Mouse (Mus musculus): Measurements from ENCODE around the gene Endod1. TPM values are rescaled to one million over a fixed set of nuclear protein-coding genes. Genes with fewer than 3 reads are reported as not detected.
"Not testable (repeated sequence)": the region's sequence is repeated elsewhere in the genome, so short reads cannot be mapped to it uniquely, and the experiment has no call there.

Gene Endod1
- polyA plus RNA-seq, 1 experiment from 2014 or later, result 9.5 TPM

DNA sequence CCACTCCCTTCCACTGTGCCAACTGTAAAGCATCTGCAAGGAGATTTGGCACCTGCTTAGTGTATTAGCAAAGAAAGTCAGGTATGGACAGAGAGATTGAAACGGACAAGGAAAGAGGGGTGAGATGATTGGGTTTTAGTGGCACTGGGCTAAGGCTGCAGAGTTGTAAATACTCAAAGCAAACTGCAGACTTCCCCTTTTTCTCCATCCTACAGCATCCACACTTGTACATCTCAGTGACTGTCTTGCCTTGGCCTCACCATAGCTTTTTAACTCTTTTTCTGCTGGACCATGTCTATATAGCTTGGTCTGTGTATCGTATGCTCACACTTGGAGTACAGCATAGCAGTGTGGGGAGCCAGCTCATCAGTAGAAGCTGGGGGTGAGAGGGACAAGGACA is 30.5 kb downstream of the Endod1 start:
- Histone ChIP-seq H3K27ac (ENCODE audit: low read depth, low read length) (no peak overlapping the region), H3K4me1 (replicated peaks; ENCODE audit: control insufficient read depth, insufficient read depth, low read length) (0 out of 2 replicates have a peak, but pooled peaks cover 3% of the 10 kb centered on the region), H3K36me3 (ENCODE audit: control insufficient read depth, insufficient read depth, low read length) (no peaks in the 10 kb centered on the region), H3K4me2 (replicated peaks; ENCODE audit: low read depth, low read length) (no peak overlapping the region), H3K4me3 (ENCODE audit: low read depth, low read length) (no peak overlapping the region), H3K9ac (ENCODE audit: low read depth, low read length) (no peak overlapping the region), H3K27me3 (ENCODE audit: control insufficient read depth, insufficient read depth, low read length) (no peaks in the 10 kb centered on the region), H3K9me3 (ENCODE audit: control insufficient read depth, low read length) (no peaks in the 10 kb centered on the region)
- 75% methylated on average over 2 of the region's 2 CpGs for WGBS
- no peak for DNase-seq (ENCODE audit: low spot score)
- ATAC-seq (ENCODE audit: low FRiP score), result no peak

- H3K36me3 ChIP-seq (ENCODE audit: control insufficient read depth, insufficient read depth, low read length), result no peaks in the 10 kb centered on the region
Measured at GRCm38 (mm10) chr9:14349380-14349779, 31.9 kb downstream of the Endod1 start.

DNA sequence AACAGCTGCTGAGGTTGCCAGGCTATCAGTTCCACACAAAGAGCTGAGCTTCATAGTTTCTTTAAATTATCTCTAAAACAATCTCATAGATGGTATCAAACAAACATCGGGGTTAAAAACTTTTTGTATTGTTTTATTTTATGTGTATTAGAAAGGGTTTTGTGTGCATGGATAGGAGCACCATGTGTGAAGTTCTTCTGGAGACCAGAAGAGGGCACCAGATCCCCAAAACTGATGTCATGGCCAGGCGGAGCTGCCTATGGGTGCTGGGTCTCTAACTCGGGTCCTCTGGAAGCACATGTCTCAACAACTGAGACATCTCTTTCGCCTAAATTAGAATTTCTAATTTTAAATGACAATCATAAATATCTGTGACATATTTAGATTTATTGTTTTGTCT is 32.9 kb downstream of the Endod1 start:
- H3K9ac ChIP-seq (ENCODE audit: low read depth, low read length), result no peak overlapping the region

More at GRCm38 (mm10) chr9:14349380-14349779, 31.9 kb downstream of the Endod1 start:
- Histone ChIP-seq H3K9me3 (ENCODE audit: control insufficient read depth, low read length) (no peaks in the 10 kb centered on the region), H3K4me1 (replicated peaks; ENCODE audit: control insufficient read depth, insufficient read depth, low read length) (no peaks in the 10 kb centered on the region), H3K9ac (ENCODE audit: low read depth, low read length) (no peak overlapping the region), H3K4me3 (ENCODE audit: low read depth, low read length) (no peak overlapping the region), H3K4me2 (replicated peaks; ENCODE audit: low read depth, low read length) (no peak overlapping the region), H3K27ac (ENCODE audit: low read depth, low read length) (no peak overlapping the region), H3K27me3 (ENCODE audit: control insufficient read depth, insufficient read depth, low read length) (no peaks in the 10 kb centered on the region)
- DNase-seq (ENCODE audit: low spot score) (no peak), ATAC-seq (ENCODE audit: low FRiP score) (no peak)
- 80% methylated on average over 5 of the region's 5 CpGs for WGBS

DNA sequence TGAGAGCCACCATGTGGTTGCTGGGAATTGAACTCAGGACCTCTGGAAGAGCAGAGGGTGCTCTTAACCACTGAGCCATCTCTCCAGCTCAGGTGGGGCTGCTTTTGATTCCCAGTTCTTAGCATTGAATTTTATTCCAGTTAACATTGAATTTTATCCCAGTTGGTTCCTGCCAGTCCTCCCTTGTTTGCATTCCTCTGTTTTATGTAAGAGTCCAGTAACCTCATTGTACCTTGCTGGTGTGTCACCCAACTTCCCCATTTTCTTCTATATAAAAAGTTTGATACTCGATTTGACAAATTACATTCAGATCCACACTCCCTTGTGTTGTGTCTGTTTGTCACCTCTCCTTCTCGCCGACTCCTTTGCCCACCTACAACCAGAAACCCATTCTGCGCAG is 35.4 kb downstream of the Endod1 start:
- not testable (repeated sequence) for H3K9ac ChIP-seq (ENCODE audit: low read depth, low read length); H3K4me1 ChIP-seq (replicated peaks; ENCODE audit: control insufficient read depth, insufficient read depth, low read length); DNase-seq (ENCODE audit: low spot score); ATAC-seq (ENCODE audit: low FRiP score); H3K4me3 ChIP-seq (ENCODE audit: low read depth, low read length); H3K36me3 ChIP-seq (ENCODE audit: control insufficient read depth, insufficient read depth, low read length); H3K27me3 ChIP-seq (ENCODE audit: control insufficient read depth, insufficient read depth, low read length); H3K4me2 ChIP-seq (replicated peaks; ENCODE audit: low read depth, low read length); H3K27ac ChIP-seq (ENCODE audit: low read depth, low read length); H3K9me3 ChIP-seq (ENCODE audit: control insufficient read depth, low read length)
- 94% methylated on average over 4 of the region's 4 CpGs for WGBS

More for the DNA sequence above, 32.9 kb downstream of the Endod1 start:
- H3K36me3 ChIP-seq (ENCODE audit: control insufficient read depth, insufficient read depth, low read length), result no peaks in the 10 kb centered on the region
- no peak overlapping the region for H3K4me2 ChIP-seq (replicated peaks; ENCODE audit: low read depth, low read length)
- H3K4me3 ChIP-seq (ENCODE audit: low read depth, low read length), result no peak overlapping the region
- DNase-seq (ENCODE audit: low spot score) (peak; percentile 39), ATAC-seq (ENCODE audit: low FRiP score) (no peak)
- no peaks in the 10 kb centered on the region for H3K4me1 ChIP-seq (replicated peaks; ENCODE audit: control insufficient read depth, insufficient read depth, low read length)
- no peaks in the 10 kb centered on the region for H3K27me3 ChIP-seq (ENCODE audit: control insufficient read depth, insufficient read depth, low read length)
- 48% methylated on average over 4 of the region's 4 CpGs for WGBS
- no peaks in the 10 kb centered on the region for H3K9me3 ChIP-seq (ENCODE audit: control insufficient read depth, low read length)
- no peak overlapping the region for H3K27ac ChIP-seq (ENCODE audit: low read depth, low read length)

DNA sequence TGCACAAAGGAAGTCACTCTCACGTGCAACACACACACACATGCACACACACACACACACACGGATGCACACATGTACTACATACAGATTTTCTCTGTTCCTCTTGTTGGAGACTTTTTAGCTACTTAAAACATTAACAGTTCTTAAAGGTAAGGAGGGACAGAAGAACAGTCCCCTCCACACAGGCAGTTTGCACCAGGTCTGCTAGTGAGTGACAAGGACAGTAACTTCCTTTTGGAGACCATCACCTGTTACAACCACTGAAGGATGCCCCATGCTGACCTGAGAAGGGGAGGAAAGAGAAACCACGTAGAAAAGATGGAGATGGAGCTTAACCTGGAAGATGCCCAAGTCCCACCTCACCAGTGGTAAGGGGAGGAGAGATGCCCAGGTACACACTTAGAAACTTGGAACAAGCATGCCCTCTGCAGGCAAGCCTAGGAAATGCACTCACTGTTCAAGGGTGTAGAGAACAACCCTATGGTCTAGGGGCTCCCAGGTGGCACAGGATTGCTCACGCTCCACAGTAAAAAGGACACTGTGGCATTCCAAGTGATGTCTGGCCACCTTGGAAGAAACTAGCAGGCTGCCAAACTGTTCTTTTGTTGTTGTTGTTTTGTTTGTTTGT is 39.2 kb downstream of the Endod1 start:
- no peaks in the 10 kb centered on the region for H3K4me1 ChIP-seq (replicated peaks; ENCODE audit: control insufficient read depth, insufficient read depth, low read length)
- ATAC-seq (ENCODE audit: low FRiP score) (peak; percentile 77), DNase-seq (ENCODE audit: low spot score) (peak; percentile 82)
- no peak overlapping the region for H3K4me3 ChIP-seq (ENCODE audit: low read depth, low read length)
- no peaks in the 10 kb centered on the region for H3K9me3 ChIP-seq (ENCODE audit: control insufficient read depth, low read length)
- H3K36me3 ChIP-seq (ENCODE audit: control insufficient read depth, insufficient read depth, low read length), result no peaks in the 10 kb centered on the region
- H3K4me2 ChIP-seq (replicated peaks; ENCODE audit: low read depth, low read length), result no peak overlapping the region
- 64% methylated on average over 4 of the region's 4 CpGs for WGBS
- H3K9ac ChIP-seq (ENCODE audit: low read depth, low read length), result no peak overlapping the region
- H3K27ac ChIP-seq (ENCODE audit: low read depth, low read length), result no peak overlapping the region
- no peaks in the 10 kb centered on the region for H3K27me3 ChIP-seq (ENCODE audit: control insufficient read depth, insufficient read depth, low read length)

GRCm38 (mm10) chr9:14338701-14339100 is 42.6 kb downstream of the Endod1 start:
- no peak for DNase-seq (ENCODE audit: low spot score)
- H3K9ac ChIP-seq (ENCODE audit: low read depth, low read length), result no peak overlapping the region
- WGBS, result 91% methylated on average over 3 of the region's 3 CpGs
- H3K4me1 ChIP-seq (replicated peaks; ENCODE audit: control insufficient read depth, insufficient read depth, low read length), result no peaks in the 10 kb centered on the region
- no peak overlapping the region for H3K4me2 ChIP-seq (replicated peaks; ENCODE audit: low read depth, low read length)
- H3K4me3 ChIP-seq (ENCODE audit: low read depth, low read length), result no peak overlapping the region
- no peaks in the 10 kb centered on the region for H3K27me3 ChIP-seq (ENCODE audit: control insufficient read depth, insufficient read depth, low read length)
- H3K36me3 ChIP-seq (ENCODE audit: control insufficient read depth, insufficient read depth, low read length), result no peaks in the 10 kb centered on the region
- no peak for ATAC-seq (ENCODE audit: low FRiP score)
- H3K9me3 ChIP-seq (ENCODE audit: control insufficient read depth, low read length), result no peaks in the 10 kb centered on the region
- no peak overlapping the region for H3K27ac ChIP-seq (ENCODE audit: low read depth, low read length)

- Histone ChIP-seq H3K36me3 (ENCODE audit: control insufficient read depth, insufficient read depth, low read length) (no peaks in the 10 kb centered on the region), H3K27me3 (ENCODE audit: control insufficient read depth, insufficient read depth, low read length) (no peaks in the 10 kb centered on the region), H3K4me2 (replicated peaks; ENCODE audit: low read depth, low read length) (no peak overlapping the region), H3K4me1 (replicated peaks; ENCODE audit: control insufficient read depth, insufficient read depth, low read length) (no peaks in the 10 kb centered on the region), H3K4me3 (ENCODE audit: low read depth, low read length) (no peak overlapping the region), H3K27ac (ENCODE audit: low read depth, low read length) (no peak overlapping the region), H3K9me3 (ENCODE audit: control insufficient read depth, low read length) (no peaks in the 10 kb centered on the region), H3K9ac (ENCODE audit: low read depth, low read length) (no peak overlapping the region)
- DNase-seq (ENCODE audit: low spot score) (no peak), ATAC-seq (ENCODE audit: low FRiP score) (no peak)
- WGBS, result 87% methylated on average over 3 of the region's 3 CpGs
Measured at GRCm38 (mm10) chr9:14336901-14337300, 44.4 kb downstream of the Endod1 start.

DNA sequence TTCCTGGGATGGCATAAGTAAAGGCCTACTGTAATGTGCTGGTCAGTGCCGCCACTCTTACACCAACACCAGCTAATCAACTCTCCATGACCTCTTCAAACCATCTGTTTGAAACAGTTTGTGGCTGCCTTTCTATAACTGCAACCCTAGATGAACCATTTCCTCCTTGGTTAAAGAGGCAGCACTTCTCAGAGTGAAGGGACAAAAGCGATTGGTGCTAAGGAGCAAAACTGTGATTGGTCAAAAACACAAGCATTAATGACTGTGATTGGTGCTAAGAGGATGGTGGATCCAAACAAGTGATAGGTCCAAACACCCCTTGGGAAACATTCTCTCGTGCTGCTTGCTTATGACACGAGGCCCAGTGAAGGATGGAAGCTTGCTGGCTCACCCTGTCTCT is 45.5 kb downstream of the Endod1 start:
- ATAC-seq (ENCODE audit: low FRiP score) (no peak), DNase-seq (ENCODE audit: low spot score) (no peak)
- Histone ChIP-seq H3K9ac (ENCODE audit: low read depth, low read length) (no peak overlapping the region), H3K4me1 (replicated peaks; ENCODE audit: control insufficient read depth, insufficient read depth, low read length) (no peaks in the 10 kb centered on the region), H3K9me3 (ENCODE audit: control insufficient read depth, low read length) (no peaks in the 10 kb centered on the region), H3K4me2 (replicated peaks; ENCODE audit: low read depth, low read length) (no peak overlapping the region), H3K27me3 (ENCODE audit: control insufficient read depth, insufficient read depth, low read length) (no peaks in the 10 kb centered on the region), H3K4me3 (ENCODE audit: low read depth, low read length) (no peak overlapping the region), H3K36me3 (ENCODE audit: control insufficient read depth, insufficient read depth, low read length) (no peaks in the 10 kb centered on the region), H3K27ac (ENCODE audit: low read depth, low read length) (no peak overlapping the region)
- 88% methylated on average over 4 of the region's 4 CpGs for WGBS

DNA sequence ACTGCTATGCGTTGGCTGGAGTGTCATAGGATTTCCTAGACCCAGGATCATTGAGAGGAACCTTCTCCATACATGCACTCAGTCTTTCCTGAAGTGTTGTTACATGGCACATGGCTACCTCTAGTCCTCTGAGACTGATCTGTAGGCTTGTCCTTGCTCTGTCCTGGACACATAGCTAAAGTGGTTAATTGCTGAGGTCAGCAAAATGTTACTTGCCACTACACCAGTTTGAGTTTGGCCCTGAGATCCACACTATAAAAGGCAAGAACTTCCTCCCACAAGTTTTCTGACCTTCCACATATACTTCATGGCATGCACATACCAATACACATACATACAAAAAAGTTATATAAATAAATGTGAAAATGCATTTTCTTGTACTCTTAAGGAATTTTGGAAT is 64.7 kb downstream of the Endod1 start:
- 96% methylated on average over 1 of the region's 1 CpGs for WGBS
- DNase-seq (ENCODE audit: low spot score), result no peak
- Histone ChIP-seq H3K9ac (ENCODE audit: low read depth, low read length) (no peak overlapping the region), H3K4me1 (replicated peaks; ENCODE audit: control insufficient read depth, insufficient read depth, low read length) (no peaks in the 10 kb centered on the region), H3K4me3 (ENCODE audit: low read depth, low read length) (no peak overlapping the region), H3K27me3 (ENCODE audit: control insufficient read depth, insufficient read depth, low read length) (no peaks in the 10 kb centered on the region), H3K4me2 (replicated peaks; ENCODE audit: low read depth, low read length) (no peak overlapping the region), H3K36me3 (ENCODE audit: control insufficient read depth, insufficient read depth, low read length) (no peaks in the 10 kb centered on the region), H3K9me3 (ENCODE audit: control insufficient read depth, low read length) (no peaks in the 10 kb centered on the region), H3K27ac (ENCODE audit: low read depth, low read length) (no peak overlapping the region)
- no peak for ATAC-seq (ENCODE audit: low FRiP score)

Data from hindbrain, embryonic 11.5 days (tissue).